Mouse (Mus musculus) midbrain, embryonic 13.5 days (tissue): ENCODE data around the gene Ptn. TPM values are rescaled to one million over a fixed set of nuclear protein-coding genes. Genes with fewer than 3 reads are reported as not detected.

ENCODE experiments used
- microRNA-seq: library from miRNA; unstranded; fragments of <30 nt; microRNA quantifications from one replicate; pipeline ENCODE4, GENCODE M21; 2016
- polyA plus RNA-seq: library from polyadenylated mRNA; unstranded; fragments of >200 nt; fragmentation: Nextera tagmentation; extraction: Ambion mirVana; gene quantifications from 2 replicates; pipeline ENCODE4 v1.2.1, GENCODE M21; 2015

Gene Ptn
- polyA plus RNA-seq, 1 experiment from 2014 or later, result 499 TPM

Small RNA genes within 50 kb of the gene (microRNA-seq; reads per million reads assigned to microRNA genes)
- not detected for gene Gm25111
